Mouse (Mus musculus) lung, embryonic 15.5 days (tissue): ENCODE data around the gene Mfsd6l. TPM values are rescaled to one million over a fixed set of nuclear protein-coding genes. Genes with fewer than 3 reads are reported as not detected.

Experiments used
- ATAC-seq: fragments of 200-750 bp; cut with Nextera tagmentation; 2 replicates; pipeline ENCODE4 v1.8.0; 2017; ENCODE audit warnings: moderate number of reproducible peaks, borderline replicate concordance; ENCODE audit not compliant: low FRiP score, low TSS enrichment; ENCODE audit errors: extremely low read depth
- H3K27ac ChIP-seq: fragments of 300-500 bp; sonication (generic); 2 replicates; pipeline ENCODE4 v1.5.1; 2015; ENCODE audit warnings: moderate library complexity, mild to moderate bottlenecking, inconsistent platforms
- H3K27me3 ChIP-seq: fragments of 300-500 bp; sonication (generic); 2 replicates; pipeline ENCODE4 v1.6.1; 2015; ENCODE audit warnings: inconsistent platforms
- H3K36me3 ChIP-seq: fragments of 300-500 bp; sonication (generic); 2 replicates; pipeline ENCODE4 v1.6.1; 2015; ENCODE audit warnings: inconsistent platforms
- H3K4me1 ChIP-seq: fragments of 300-500 bp; sonication (generic); 2 replicates; pipeline ENCODE4 v1.6.1; 2015; ENCODE audit warnings: inconsistent platforms
- H3K4me2 ChIP-seq: fragments of 300-500 bp; sonication (generic); 2 replicates; pipeline ENCODE4 v1.6.1; 2015; ENCODE audit warnings: inconsistent platforms, mild to moderate bottlenecking, moderate library complexity
- H3K4me3 ChIP-seq: fragments of 300-500 bp; sonication (generic); 2 replicates; pipeline ENCODE4 v1.5.1; 2015; ENCODE audit warnings: mild to moderate bottlenecking, inconsistent platforms
- H3K9ac ChIP-seq: fragments of 300-500 bp; sonication (generic); 2 replicates; pipeline ENCODE4 v1.6.1; 2015; ENCODE audit warnings: inconsistent platforms
- H3K9me3 ChIP-seq: fragments of 300-500 bp; sonication (generic); 2 replicates; pipeline ENCODE4 v1.6.1; 2016; ENCODE audit warnings: inconsistent platforms
- WGBS: fragments of 180-500 bp; shearing (Covaris S2); methylation state at CpG from one replicate; pipeline ENCODE4 v1.1.7; 2015; 5-methylcytosine and 5-hydroxymethylcytosine counted together
- polyA plus RNA-seq: library from polyadenylated mRNA; unstranded; fragments of >200 nt; fragmentation: Nextera tagmentation; extraction: Ambion mirVana; gene quantifications from 2 replicates; pipeline ENCODE4 v1.2.1, GENCODE M21; 2015

Gene Mfsd6l
- polyA plus RNA-seq, 1 experiment from 2014 or later: 3.1 TPM

DNA sequence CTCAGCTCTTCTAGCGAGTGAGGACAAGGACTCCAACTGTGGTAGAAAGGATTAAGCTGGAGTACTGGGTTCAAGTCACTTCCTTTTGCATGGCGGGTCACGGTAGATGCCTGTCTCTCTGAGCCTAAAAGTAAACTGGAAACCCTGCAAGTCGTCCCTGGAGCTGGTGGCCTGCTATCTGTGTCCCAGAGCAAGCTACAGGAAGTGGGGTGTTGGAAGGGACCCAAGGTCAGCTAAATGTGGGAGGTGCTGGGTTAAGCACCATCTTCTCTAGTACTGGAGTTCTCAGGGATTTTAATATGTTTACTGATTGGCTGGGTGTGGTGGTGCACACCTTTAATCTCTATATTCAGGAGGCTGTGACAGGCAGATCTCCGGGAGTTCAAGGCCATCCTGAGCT is 23.2 kb upstream of the Mfsd6l start:
- H3K9me3 ChIP-seq: no peaks in the 10 kb centered on the region
- WGBS: 63% methylated on average over 5 of the region's 5 CpGs
- H3K27me3 ChIP-seq: no peaks in the 10 kb centered on the region
- H3K36me3 ChIP-seq: no peaks in the 10 kb centered on the region
- peaks cover 16% of the 10 kb centered on the region; the same call in 1 of the 2 replicates for H3K4me1 ChIP-seq
- no peak overlapping the region for H3K4me3 ChIP-seq
- ATAC-seq: no peak
- H3K4me2 ChIP-seq: no peak overlapping the region
- no peak overlapping the region for H3K27ac ChIP-seq
- no peak overlapping the region for H3K9ac ChIP-seq

DNA sequence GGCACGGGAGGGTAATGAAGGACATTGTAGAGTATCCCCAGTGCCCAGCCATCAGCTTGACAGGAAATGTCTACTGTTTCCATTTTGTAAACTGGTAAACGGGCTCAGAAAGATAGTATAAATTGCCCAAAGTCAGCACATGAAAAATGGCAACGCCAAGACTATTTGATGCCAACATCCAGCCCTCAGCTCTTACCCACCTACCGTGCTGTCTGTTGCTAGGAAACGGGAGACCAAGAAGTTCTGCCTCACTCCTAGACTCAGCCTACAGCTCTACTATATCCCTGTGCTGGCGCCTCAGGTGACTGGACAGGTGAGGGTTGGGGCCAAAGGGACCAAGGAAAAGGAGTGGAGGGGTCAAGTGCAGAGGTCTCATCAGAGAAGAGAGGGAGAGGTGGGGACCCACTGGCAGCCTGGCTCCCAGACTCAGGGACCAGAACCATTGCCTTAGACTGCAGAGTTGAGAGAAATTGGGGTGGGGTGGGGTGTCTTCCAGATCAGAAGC is 22.0 kb upstream of the Mfsd6l start:
- no peak for ATAC-seq

DNA sequence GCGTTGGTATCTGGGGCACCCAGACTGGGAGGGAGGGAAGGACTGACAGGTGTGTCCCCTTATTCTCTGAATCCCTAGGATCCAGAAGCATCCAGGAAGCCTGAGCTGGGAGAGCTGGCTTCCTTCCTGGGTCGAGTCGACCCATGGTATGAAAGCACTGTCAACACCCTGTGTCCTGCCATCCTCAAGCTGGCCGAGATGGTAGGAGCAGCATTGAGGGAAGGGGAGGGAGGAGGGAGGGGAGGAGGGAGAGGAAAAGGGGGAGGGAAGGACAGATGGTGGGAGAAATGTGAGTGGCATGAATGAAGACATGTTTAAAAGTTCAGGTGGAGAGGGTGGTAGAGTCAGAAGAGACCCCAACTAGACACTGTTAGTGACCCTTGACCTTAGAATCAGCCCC is 20.0 kb upstream of the Mfsd6l start:
- H3K36me3 ChIP-seq: no peaks in the 10 kb centered on the region
- no peak for ATAC-seq
- no peaks in the 10 kb centered on the region for H3K9me3 ChIP-seq
- H3K4me3 ChIP-seq: no peak overlapping the region
- H3K4me2 ChIP-seq: no peak overlapping the region
- no peaks in the 10 kb centered on the region for H3K27me3 ChIP-seq
- peaks cover 16% of the 10 kb centered on the region; the same call in 1 of the 2 replicates for H3K4me1 ChIP-seq
- H3K27ac ChIP-seq: no peak overlapping the region
- H3K9ac ChIP-seq: no peak overlapping the region
- WGBS: 51% methylated on average over 4 of the region's 4 CpGs

More for the DNA sequence above, 22.0 kb upstream of the Mfsd6l start:
- H3K36me3 ChIP-seq: no peaks in the 10 kb centered on the region
- no peak overlapping the region for H3K27ac ChIP-seq
- H3K9me3 ChIP-seq: no peaks in the 10 kb centered on the region
- H3K9ac ChIP-seq: no peak overlapping the region
- H3K4me2 ChIP-seq: no peak overlapping the region
- H3K4me3 ChIP-seq: no peak overlapping the region
- WGBS: 68% methylated on average over 6 of the region's 6 CpGs
- H3K27me3 ChIP-seq: no peaks in the 10 kb centered on the region
- peaks cover 16% of the 10 kb centered on the region; the same call in 1 of the 2 replicates for H3K4me1 ChIP-seq

DNA sequence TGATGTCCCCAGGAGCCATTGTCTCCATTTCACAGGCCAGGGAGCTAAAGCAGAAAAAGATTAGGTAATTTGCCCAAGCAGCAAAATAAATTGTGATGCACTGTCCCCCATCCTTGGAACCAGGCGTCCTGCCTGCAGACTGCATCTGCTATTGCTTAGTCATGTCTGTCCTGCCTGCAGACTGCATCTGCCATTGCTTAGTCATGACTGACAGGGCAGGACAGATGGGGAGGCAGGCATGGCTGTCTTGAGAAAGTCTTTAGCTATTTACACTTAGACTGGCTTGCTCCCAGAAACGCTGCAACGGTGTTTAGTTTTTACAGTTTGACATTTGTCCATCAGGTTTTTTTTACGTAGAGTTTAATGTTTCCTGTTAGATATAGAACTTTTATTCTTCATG is 19.5 kb upstream of the Mfsd6l start:
- no peak for ATAC-seq

DNA sequence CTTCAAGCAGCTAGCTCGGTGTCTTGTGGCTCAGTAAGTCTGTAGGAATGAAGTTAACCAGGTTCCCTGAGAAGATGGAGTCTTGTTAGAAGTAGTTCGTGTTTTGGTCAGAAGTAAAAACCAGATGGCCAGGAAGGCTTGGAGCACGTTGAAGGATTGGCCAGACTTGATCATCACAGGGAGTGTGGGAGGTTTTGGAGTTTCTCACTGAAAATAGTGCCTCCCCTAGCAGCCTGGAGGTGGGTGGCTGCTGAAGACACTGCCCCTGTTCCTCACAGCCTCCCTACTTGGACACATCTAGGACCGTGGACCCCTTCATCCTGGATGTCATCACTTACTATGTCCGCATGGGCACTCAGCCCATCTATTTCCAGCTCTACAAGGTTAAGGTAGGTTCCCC is 16.4 kb upstream of the Mfsd6l start:
- no peak for ATAC-seq
- no peak overlapping the region for H3K27ac ChIP-seq
- peaks cover under 1% of the 10 kb centered on the region; the same call in 1 of the 2 replicates for H3K4me1 ChIP-seq
- H3K36me3 ChIP-seq: no peaks in the 10 kb centered on the region
- H3K9ac ChIP-seq: no peak overlapping the region
- no peaks in the 10 kb centered on the region for H3K9me3 ChIP-seq
- H3K4me2 ChIP-seq: no peak overlapping the region
- no peak overlapping the region for H3K4me3 ChIP-seq
- no peaks in the 10 kb centered on the region for H3K27me3 ChIP-seq
- WGBS: 54% methylated on average over 5 of the region's 5 CpGs

More for the DNA sequence above, 19.5 kb upstream of the Mfsd6l start:
- no peak overlapping the region for H3K4me2 ChIP-seq
- no peaks in the 10 kb centered on the region for H3K36me3 ChIP-seq
- 25% methylated on average over 4 of the region's 4 CpGs for WGBS
- no peaks in the 10 kb centered on the region for H3K27me3 ChIP-seq
- H3K9ac ChIP-seq: no peak overlapping the region
- H3K27ac ChIP-seq: no peak overlapping the region
- H3K4me3 ChIP-seq: no peak overlapping the region
- H3K4me1 ChIP-seq: peaks cover 12% of the 10 kb centered on the region; the same call in 1 of the 2 replicates
- H3K9me3 ChIP-seq: no peaks in the 10 kb centered on the region

DNA sequence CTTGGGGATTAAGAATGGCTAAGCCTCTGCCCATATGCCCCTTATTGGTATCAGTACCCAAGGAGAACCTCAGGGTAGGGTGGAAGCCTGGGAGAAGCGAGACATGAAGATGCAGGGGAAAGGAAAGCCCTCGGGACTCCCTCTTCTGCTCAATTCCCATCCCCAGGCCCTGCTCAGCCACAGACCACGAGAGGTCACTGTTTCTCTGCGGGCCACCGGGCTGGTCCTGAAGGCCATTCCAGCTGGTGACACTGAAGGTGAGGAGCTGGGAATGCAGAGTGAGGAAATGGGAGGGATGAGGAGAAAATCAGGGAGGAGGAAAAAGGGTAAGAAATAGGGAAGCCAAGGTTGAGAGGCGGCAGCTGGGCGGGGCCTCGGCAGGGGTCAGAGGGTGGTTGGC is 11.4 kb upstream of the Mfsd6l start:
- no peaks in the 10 kb centered on the region for H3K9me3 ChIP-seq
- no peak overlapping the region for H3K9ac ChIP-seq
- H3K4me2 ChIP-seq: no peak overlapping the region
- no peak overlapping the region for H3K4me3 ChIP-seq
- no peaks in the 10 kb centered on the region for H3K36me3 ChIP-seq
- WGBS: 8% methylated on average over 8 of the region's 8 CpGs
- peaks cover 11% of the 10 kb centered on the region for H3K4me1 ChIP-seq
- ATAC-seq: no peak
- no peaks in the 10 kb centered on the region for H3K27me3 ChIP-seq
- H3K27ac ChIP-seq: no peak overlapping the region

DNA sequence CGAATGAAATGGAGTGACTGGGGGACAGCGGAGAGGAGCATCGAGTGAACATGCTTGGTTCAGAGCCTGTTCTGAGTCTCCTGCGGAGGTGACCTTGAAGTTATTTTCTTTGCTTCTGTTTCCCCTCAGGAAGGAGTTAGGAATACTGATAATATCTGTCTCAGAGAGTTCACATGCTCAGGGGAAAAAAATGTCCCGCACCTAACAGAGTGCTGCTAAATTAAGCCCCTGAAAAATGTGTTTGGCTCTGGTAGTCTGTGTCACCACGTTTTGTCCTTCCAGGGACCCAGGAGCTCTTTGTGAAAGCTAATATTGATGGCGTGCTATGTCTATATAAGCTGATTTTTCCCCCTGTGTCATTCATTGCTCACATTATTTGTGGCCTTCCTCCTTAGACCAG is 10.8 kb upstream of the Mfsd6l start:
- H3K4me3 ChIP-seq: no peak overlapping the region
- peaks cover 11% of the 10 kb centered on the region for H3K4me1 ChIP-seq
- no peak overlapping the region for H3K9ac ChIP-seq
- 41% methylated on average over 7 of the region's 7 CpGs for WGBS
- H3K27ac ChIP-seq: no peak overlapping the region
- H3K36me3 ChIP-seq: no peaks in the 10 kb centered on the region
- no peak overlapping the region for H3K4me2 ChIP-seq
- no peaks in the 10 kb centered on the region for H3K9me3 ChIP-seq
- no peaks in the 10 kb centered on the region for H3K27me3 ChIP-seq
- ATAC-seq: no peak

DNA sequence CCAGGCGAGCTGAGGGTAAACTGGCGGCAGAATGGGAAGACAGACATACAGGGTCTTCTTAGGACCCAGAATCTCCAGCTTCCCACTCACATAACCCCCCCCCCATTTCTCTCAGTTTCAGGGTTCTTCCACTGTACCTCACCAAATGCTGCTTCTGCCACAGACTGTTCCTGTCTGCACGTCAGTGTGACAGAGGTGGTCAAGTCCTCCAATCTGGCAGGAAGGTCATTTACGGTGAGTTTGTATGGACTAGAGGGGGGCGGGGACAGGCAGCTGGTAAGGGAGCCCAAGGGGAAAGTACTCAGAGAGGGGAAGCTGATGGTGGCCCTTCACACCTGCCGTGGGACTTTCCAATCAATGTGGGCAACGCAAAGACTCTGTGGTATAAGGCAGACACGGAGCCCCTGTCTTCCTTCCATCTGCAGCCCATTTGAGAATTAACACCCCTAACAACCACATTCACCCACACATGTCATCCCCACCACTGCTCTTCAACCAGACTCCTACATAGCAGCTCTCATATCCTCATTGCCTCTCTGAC is 10.2 kb upstream of the Mfsd6l start:
- no peak overlapping the region for H3K4me3 ChIP-seq
- 70% methylated on average over 8 of the region's 8 CpGs for WGBS
- H3K27me3 ChIP-seq: no peaks in the 10 kb centered on the region
- no peak overlapping the region for H3K27ac ChIP-seq
- H3K36me3 ChIP-seq: no peaks in the 10 kb centered on the region
- ATAC-seq: no peak
- H3K4me1 ChIP-seq: peaks cover 11% of the 10 kb centered on the region
- H3K4me2 ChIP-seq: no peak overlapping the region
- H3K9ac ChIP-seq: no peak overlapping the region
- H3K9me3 ChIP-seq: no peaks in the 10 kb centered on the region

DNA sequence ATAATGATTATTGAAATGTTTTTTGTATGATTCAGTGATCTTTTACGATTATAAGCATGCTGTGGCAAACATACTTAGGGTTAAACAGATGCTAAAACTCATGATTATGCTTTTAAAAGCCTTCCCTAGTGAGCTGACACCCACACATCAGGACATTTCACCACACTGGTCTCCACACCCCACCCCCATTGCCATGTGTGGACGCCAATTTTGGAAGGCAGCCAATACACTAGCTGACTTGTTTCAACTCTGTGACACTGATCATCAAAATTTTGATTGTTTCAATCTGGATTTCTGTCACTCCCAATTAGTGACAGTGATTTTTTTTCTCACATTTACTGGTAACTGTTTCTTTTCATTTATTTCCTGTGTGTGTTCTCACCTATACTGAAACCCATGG is 8.5 kb upstream of the Mfsd6l start:
- 37% methylated on average over 2 of the region's 2 CpGs for WGBS
- no peak for ATAC-seq

DNA sequence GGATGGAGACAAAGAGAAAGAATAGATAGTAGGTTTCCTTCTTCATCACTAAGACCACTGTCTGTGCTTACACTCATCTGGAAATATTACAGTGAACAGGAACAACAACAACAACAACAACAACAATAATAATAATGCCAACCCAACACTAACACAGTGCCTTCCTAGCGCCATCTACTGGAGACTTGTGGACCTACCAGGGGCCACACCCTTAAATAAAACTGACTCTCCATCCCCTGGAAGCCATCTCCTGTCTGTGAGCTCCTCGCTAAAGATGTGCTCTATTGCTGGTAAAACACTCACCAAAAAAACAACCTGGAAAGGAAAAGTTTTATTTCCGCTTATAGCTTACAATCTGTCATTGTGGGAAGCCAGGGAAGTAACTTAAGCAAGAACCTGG is 6.4 kb upstream of the Mfsd6l start:
- no peaks in the 10 kb centered on the region for H3K9me3 ChIP-seq
- no peak overlapping the region for H3K4me3 ChIP-seq
- no peaks in the 10 kb centered on the region for H3K36me3 ChIP-seq
- 55% methylated on average over 3 of the region's 3 CpGs for WGBS
- H3K4me1 ChIP-seq: peaks cover 11% of the 10 kb centered on the region
- H3K9ac ChIP-seq: no peak overlapping the region
- ATAC-seq: no peak
- H3K4me2 ChIP-seq: no peak overlapping the region
- no peak overlapping the region for H3K27ac ChIP-seq
- no peaks in the 10 kb centered on the region for H3K27me3 ChIP-seq

More for the DNA sequence above, 8.5 kb upstream of the Mfsd6l start:
- no peaks in the 10 kb centered on the region for H3K36me3 ChIP-seq
- peaks cover 11% of the 10 kb centered on the region for H3K4me1 ChIP-seq
- H3K27ac ChIP-seq: no peak overlapping the region
- no peaks in the 10 kb centered on the region for H3K27me3 ChIP-seq
- H3K9me3 ChIP-seq: no peaks in the 10 kb centered on the region
- no peak overlapping the region for H3K9ac ChIP-seq
- H3K4me2 ChIP-seq: no peak overlapping the region
- no peak overlapping the region for H3K4me3 ChIP-seq

DNA sequence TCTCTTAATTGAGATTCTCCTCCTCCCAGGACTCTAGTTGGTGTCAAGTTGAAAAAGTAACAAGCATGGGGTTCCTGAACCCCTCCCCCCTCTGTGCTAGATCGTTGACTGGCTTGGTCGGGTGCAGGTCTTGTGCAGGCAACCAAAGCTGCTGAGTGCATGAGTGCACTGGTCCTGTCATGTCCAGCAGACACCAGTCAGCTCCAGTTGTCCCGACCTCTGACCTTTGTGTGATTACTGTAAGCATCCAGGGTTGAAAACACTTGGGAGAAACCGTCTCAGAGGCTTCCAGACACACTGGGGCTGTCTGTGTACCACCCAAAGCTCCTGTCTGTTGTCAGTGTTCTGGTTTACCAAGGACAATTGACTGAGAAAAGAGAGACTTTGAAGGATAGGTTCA is 5.6 kb upstream of the Mfsd6l start:
- Histone ChIP-seq H3K4me2 (no peak overlapping the region), H3K27me3 (no peaks in the 10 kb centered on the region), H3K4me1 (peaks cover 7% of the 10 kb centered on the region), H3K4me3 (no peak overlapping the region), H3K9me3 (no peaks in the 10 kb centered on the region), H3K36me3 (no peaks in the 10 kb centered on the region), H3K9ac (no peak overlapping the region), H3K27ac (no peak overlapping the region)
- no peak for ATAC-seq
- 32% methylated on average over 4 of the region's 4 CpGs for WGBS

DNA sequence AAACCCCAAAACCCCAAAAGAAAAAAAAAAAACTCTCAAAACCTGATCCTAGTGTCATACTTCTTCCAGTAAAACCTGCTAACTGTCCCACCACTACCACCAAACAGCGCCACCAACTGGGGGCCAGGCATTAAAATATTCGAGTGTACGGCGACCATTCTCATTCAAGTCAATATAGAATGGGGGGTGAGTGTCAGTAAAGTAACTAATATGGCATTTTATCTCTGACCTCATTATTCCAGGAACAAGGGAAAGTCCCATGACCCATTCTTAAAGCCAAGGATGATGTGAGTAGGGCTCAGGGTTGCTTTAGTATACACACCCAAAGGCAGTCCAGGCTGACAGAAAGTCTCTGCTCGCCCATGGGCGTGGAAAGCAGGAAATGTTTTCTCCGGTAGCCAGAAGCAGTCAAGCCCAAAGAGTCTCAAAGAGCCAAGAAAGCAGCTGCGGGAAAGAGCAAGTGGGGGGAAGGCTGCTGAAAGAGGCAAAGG is 2.0 kb upstream of the Mfsd6l start:
- no peaks in the 10 kb centered on the region for H3K27me3 ChIP-seq
- no peak for ATAC-seq
- no peaks in the 10 kb centered on the region for H3K36me3 ChIP-seq
- H3K4me3 ChIP-seq: no peak overlapping the region
- no peak overlapping the region for H3K9ac ChIP-seq
- peaks cover 10% of the 10 kb centered on the region; the same call in 1 of the 2 replicates for H3K4me1 ChIP-seq
- no peak overlapping the region for H3K27ac ChIP-seq
- H3K9me3 ChIP-seq: no peaks in the 10 kb centered on the region
- H3K4me2 ChIP-seq: no peak overlapping the region
- WGBS: 28% methylated on average over 8 of the region's 8 CpGs
